Mouse (Mus musculus): ENCODE results near the gene Lag3. TPM values are rescaled to one million over a fixed set of nuclear protein-coding genes. Genes with fewer than 3 reads are reported as not detected.

The Lag3 gene
- polyA plus RNA-seq, 1 experiment = 1.5 TPM

DNA sequence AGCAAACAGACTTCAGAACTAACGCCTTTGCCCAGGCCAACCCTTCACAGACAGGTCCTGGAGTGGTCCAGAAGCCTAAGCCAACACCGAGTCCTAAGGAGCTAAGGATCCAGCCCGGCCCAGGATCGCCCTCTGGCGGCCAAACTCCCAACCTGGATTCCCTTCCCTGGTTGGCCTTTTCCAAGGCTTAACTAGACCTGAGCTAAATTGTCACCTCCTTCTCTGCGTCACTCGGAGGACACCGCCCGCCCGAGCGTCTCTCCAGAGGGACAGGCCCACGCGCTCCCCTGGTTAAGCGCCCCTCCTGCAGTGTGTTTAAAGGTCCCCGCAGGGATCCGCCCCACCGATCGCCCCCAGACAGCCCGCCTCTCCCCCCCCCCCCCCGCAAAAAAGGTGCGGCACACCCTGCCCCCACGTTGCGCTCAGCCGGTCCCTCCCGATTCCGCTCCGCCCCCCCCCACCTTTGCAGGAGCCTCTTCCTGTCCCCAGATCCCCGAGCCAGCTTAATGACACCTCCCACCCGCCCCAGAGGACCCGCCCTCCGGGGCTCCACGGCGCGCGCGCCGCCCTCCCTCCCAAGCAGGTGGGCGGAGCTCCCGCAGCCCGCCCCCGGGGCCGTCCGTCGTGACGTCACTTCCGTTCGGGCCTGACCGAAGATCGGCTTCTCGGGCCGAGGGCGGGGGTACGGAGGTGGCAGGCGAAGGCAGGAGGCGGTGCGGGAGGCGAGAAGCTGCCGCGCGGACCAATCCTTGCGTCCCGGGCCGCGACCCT, 19.4 kb upstream of the Lag3 start, which contains the start of gene Mlf2:
Gene Mlf2 (plus strand): TSS at position 633 of the 771 bp plus-strand sequence.
- Histone ChIP-seq H3K27ac (ENCODE audit: insufficient read depth, low read length) (peak within 1 kb of the TSS; percentile 96), H3K27me3 (ENCODE audit: control insufficient read depth, insufficient read depth, low read length) (no peaks in the 10 kb centered on the region), H3K4me3 (replicated peaks; ENCODE audit: insufficient read depth, low read depth, low read length) (peak within 1 kb of the TSS; percentile 68), H3K4me1 (ENCODE audit: control insufficient read depth, insufficient read depth, low read length) (peaks cover 13% of the 10 kb centered on the region)
- DNase-seq = peak; percentile 99 to 100
- TF ChIP-seq POLR2A (IDR thresholded peaks at IDR 0.05; ENCODE audit: borderline replicate concordance, insufficient read depth, low read length) = peak; percentile 85
- peak; percentile 97 for TF ChIP-seq CTCF (IDR thresholded peaks at IDR 0.05; ENCODE audit: borderline replicate concordance, insufficient read depth, low read depth, low read length)
- 1% methylated on average over 60 of the region's 64 CpGs for whole genome bisulfite sequencing

DNA sequence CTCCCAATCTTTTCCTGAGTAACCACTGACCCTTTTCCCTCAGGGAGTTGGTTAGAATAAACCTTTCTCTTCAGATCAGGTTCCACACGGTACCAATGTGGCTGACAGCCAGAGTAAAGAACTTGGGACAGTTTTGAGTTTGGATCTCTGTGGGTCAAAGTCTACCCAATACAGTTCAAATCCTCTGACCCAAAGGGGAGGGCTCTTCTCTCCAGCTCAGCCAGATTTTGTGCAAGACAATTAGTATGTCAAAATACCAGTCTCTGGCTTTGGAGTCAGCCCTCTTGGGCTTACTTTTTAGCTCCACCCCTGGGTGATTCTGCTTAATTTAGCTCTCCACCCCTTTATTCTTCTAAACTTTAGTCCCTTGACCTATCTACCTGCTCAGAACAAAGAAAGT, 18.7 kb upstream of the Lag3 start:
- WGBS = 22% methylated on average over 1 of the region's 1 CpGs
- no peak for TF ChIP-seq CTCF (IDR thresholded peaks at IDR 0.05; ENCODE audit: borderline replicate concordance, insufficient read depth, low read depth, low read length)
- no peak for TF ChIP-seq POLR2A (IDR thresholded peaks at IDR 0.05; ENCODE audit: borderline replicate concordance, insufficient read depth, low read length)

DNA sequence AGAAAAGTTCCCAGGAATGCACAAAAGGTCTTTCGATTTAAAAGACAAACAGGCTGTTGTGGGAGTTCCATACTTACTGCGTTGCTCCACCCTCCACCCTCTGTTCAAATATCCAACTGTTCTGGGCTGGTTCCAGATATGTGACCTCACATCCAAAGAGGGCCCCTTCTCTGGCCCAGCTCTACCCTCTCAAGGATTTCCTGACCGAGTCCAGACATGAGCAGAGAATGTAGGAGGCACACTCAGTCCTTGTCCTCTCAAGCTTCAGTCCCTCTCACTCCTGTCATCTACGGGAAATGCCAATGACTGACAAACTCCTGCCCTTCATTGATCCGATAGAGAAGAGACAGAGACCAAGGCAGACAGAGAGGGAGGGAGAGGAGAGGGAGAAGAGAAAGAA, 14.4 kb upstream of the Lag3 start:
- Histone ChIP-seq H3K27ac (ENCODE audit: insufficient read depth, low read length) (no peak overlapping the region), H3K4me3 (replicated peaks; ENCODE audit: insufficient read depth, low read depth, low read length) (no peak overlapping the region), H3K27me3 (ENCODE audit: control insufficient read depth, insufficient read depth, low read length) (no peaks in the 10 kb centered on the region), H3K4me1 (ENCODE audit: control insufficient read depth, insufficient read depth, low read length) (no peaks in the 10 kb centered on the region; the same call in 1 of the 2 replicates)
- no peak for DNase-seq
- TF ChIP-seq POLR2A (IDR thresholded peaks at IDR 0.05; ENCODE audit: borderline replicate concordance, insufficient read depth, low read length) (no peak), CTCF (IDR thresholded peaks at IDR 0.05; ENCODE audit: borderline replicate concordance, insufficient read depth, low read depth, low read length) (no peak)
- 36% methylated on average over 5 of the region's 5 CpGs for WGBS

More for the DNA sequence above, 18.7 kb upstream of the Lag3 start:
- H3K4me1 ChIP-seq (ENCODE audit: control insufficient read depth, insufficient read depth, low read length) = peaks cover 13% of the 10 kb centered on the region
- DNase-seq = peak in 1 of 2 experiments; percentile 46
- H3K27me3 ChIP-seq (ENCODE audit: control insufficient read depth, insufficient read depth, low read length) = no peaks in the 10 kb centered on the region
- no peak overlapping the region for H3K27ac ChIP-seq (ENCODE audit: insufficient read depth, low read length)
- peak overlapping the region; percentile 47 for H3K4me3 ChIP-seq (replicated peaks; ENCODE audit: insufficient read depth, low read depth, low read length)

DNA sequence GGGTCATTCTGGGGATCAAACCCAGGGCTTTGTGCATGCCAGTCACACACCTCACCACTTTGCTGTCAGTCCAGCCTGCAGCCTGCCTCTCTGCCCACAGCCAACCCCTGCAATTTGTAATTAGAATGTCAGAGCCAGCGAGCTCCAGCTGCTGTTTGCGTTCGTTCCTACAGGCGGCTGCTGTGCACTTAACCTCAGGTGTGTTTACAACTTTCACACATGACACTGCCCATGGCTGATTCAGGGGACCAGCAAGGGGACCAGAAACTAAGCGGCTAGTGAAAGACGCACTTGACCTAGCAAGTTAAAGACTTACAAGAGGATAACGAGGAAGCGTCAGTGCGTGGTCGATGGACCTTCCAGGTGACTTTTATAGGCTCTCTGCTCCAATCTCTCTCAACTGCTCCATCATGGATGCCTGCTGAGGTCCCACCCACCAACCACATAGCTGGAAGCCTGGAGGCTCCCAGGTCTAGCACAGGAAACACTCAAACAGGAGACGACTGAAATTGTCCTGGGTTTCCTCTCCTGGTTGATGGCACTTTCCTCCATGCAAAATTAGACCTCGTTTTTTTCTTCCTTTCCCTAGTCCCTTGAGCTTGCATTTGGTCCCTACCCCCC, 13.8 kb upstream of the Lag3 start:
- TF ChIP-seq POLR2A (IDR thresholded peaks at IDR 0.05; ENCODE audit: borderline replicate concordance, insufficient read depth, low read length) (no peak), CTCF (IDR thresholded peaks at IDR 0.05; ENCODE audit: borderline replicate concordance, insufficient read depth, low read depth, low read length) (no peak)
- no peak overlapping the region for H3K4me3 ChIP-seq (replicated peaks; ENCODE audit: insufficient read depth, low read depth, low read length)
- no peaks in the 10 kb centered on the region; the same call in 1 of the 2 replicates for H3K4me1 ChIP-seq (ENCODE audit: control insufficient read depth, insufficient read depth, low read length)
- DNase-seq = no peak
- H3K27me3 ChIP-seq (ENCODE audit: control insufficient read depth, insufficient read depth, low read length) = no peaks in the 10 kb centered on the region
- WGBS = 59% methylated on average over 12 of the region's 12 CpGs
- H3K27ac ChIP-seq (ENCODE audit: insufficient read depth, low read length) = no peak overlapping the region

DNA sequence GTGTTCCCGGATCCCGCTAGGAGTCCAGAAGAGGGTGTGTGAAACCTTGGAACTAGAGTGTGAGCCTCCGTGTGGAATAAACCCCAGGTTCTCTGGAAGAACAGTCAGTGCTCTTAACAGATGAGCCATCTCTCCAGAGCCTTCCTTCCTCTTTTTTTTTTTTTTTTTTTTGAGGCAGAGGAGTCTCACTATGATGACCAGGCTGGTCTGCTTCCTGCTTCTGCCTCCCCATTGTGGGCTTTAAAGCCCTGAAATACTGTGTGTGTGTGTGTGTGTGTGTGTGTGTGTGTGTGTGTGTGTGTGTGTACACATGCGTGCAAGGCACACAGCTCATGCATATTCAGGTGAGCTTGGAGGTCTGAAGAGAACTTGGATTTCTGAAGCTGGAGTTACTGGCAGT, 10.0 kb upstream of the Lag3 start:
- no peaks in the 10 kb centered on the region for H3K27me3 ChIP-seq (ENCODE audit: control insufficient read depth, insufficient read depth, low read length)
- DNase-seq = no peak
- H3K4me3 ChIP-seq (replicated peaks; ENCODE audit: insufficient read depth, low read depth, low read length) = no peak overlapping the region
- 54% methylated on average over 4 of the region's 4 CpGs for WGBS
- H3K4me1 ChIP-seq (ENCODE audit: control insufficient read depth, insufficient read depth, low read length) = no peaks in the 10 kb centered on the region; the same call in 1 of the 2 replicates
- TF ChIP-seq CTCF (IDR thresholded peaks at IDR 0.05; ENCODE audit: borderline replicate concordance, insufficient read depth, low read depth, low read length) = no peak
- no peak for TF ChIP-seq POLR2A (IDR thresholded peaks at IDR 0.05; ENCODE audit: borderline replicate concordance, insufficient read depth, low read length)
- H3K27ac ChIP-seq (ENCODE audit: insufficient read depth, low read length) = peak overlapping the region; percentile 87; the same call in 1 of the 2 replicates

DNA sequence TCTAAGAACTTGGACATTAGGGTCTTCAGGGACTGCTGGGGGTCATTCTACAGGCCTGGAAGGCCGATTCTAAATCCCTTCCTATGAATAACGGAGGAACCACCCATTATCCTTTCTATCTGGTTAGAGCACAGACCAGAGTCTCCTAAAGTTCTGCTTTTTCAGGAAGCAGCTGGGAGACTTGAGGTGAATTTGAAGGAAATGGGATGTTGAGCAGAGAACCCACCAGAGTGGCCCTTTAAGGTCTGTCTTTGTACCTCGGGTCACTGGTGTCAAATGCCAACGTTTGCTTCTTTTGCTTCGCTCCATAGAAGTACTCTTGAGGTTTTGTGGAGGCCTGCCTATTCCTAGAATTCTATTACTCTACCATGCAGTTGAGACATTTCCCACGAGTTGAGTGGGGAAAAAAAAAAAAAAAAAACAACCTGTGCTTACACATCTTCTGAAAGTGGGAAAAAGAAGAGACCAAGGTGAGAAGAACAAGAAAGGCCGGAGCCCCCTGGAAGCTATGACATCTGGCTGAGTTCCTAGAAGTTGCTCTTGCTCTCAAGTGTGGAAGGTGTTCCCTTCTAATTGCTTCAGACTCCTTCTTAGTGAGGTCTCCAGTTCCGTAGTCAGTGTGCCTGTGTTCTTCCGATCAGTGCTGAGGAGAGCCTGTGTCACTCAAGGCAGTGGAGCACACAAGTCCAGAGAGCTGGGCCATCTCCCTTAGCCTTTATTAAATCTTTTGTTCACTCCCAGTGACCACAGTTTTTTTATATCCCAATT, 9.0 kb upstream of the Lag3 start:
- TF ChIP-seq POLR2A (IDR thresholded peaks at IDR 0.05; ENCODE audit: borderline replicate concordance, insufficient read depth, low read length) (no peak), CTCF (IDR thresholded peaks at IDR 0.05; ENCODE audit: borderline replicate concordance, insufficient read depth, low read depth, low read length) (no peak)
- Histone ChIP-seq H3K4me1 (ENCODE audit: control insufficient read depth, insufficient read depth, low read length) (no peaks in the 10 kb centered on the region; the same call in 1 of the 2 replicates), H3K27ac (ENCODE audit: insufficient read depth, low read length) (peak overlapping the region; percentile 87), H3K27me3 (ENCODE audit: control insufficient read depth, insufficient read depth, low read length) (no peaks in the 10 kb centered on the region), H3K4me3 (replicated peaks; ENCODE audit: insufficient read depth, low read depth, low read length) (no peak overlapping the region)
- no peak for DNase-seq
- WGBS = 37% methylated on average over 9 of the region's 9 CpGs

DNA sequence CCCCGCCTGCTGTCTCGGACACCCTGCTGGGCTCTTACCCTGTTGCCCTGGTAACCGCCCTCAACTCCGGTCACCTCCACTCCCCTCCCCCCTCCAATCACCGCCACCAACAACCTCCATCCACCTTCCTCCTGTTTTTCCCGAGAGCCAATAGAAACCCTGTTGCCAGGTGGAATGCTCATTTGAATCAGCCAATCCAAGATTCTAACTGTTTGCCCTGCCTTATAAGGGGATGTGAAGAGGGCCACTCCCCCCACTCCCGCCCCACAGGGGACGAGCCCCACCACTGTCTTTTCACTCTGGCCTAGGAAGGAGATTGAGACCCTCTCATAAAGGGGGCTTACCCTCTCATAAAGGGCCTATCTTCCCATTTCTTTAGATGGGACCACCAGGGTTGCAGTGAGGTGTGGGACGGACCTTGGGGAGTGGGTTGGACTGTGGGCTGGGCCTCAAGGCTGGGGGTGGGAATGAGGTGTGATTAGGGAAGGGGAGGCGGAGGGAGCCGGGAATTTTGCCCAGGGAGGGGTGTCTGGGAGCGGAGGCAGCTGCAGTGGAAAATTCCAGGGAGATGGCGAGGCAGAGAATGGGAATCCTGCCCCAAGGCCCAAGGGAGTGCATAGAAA, 8.3 kb upstream of the Lag3 start, which contains the start of gene Ptms:
Gene Ptms (minus strand): TSS at position 409 of the 623 bp plus-strand sequence.
- peak; percentile 96 to 99 for DNase-seq
- peak within 1 kb of the TSS; percentile 66 for H3K4me3 ChIP-seq (replicated peaks; ENCODE audit: insufficient read depth, low read depth, low read length)
- TF ChIP-seq POLR2A (IDR thresholded peaks at IDR 0.05; ENCODE audit: borderline replicate concordance, insufficient read depth, low read length) = peak; percentile 10; the same call in 1 of the 2 replicates
- TF ChIP-seq CTCF (IDR thresholded peaks at IDR 0.05; ENCODE audit: borderline replicate concordance, insufficient read depth, low read depth, low read length) = no peak
- peak within 1 kb of the TSS; percentile 87 for H3K27ac ChIP-seq (ENCODE audit: insufficient read depth, low read length)
- H3K4me1 ChIP-seq (ENCODE audit: control insufficient read depth, insufficient read depth, low read length) = peaks cover 1% of the 10 kb centered on the region; the same call in 1 of the 2 replicates
- 1% methylated on average over 13 of the region's 13 CpGs for WGBS
- H3K27me3 ChIP-seq (ENCODE audit: control insufficient read depth, insufficient read depth, low read length) = no peaks in the 10 kb centered on the region

All from cerebellum, adult 2 months (tissue).